15 mouse cellular contexts compared by ENCODE assay signal in genomic region chr7:132419378-132420255, GRCm38 (mm10).
"Had no signal": no experiment of that assay in that cellular context is flagged by ENCODE, and none has a peak within 500 bp of the region (broad histone marks: within the 10 kb centered on the region; RNA-seq: fewer than 3 reads in every experiment).

No protein-coding gene starts in this region.

- DNase-seq: liver, embryonic 13.5 days; liver, postnatal 0 days; lung, embryonic 14.5 days; right cerebral cortex, postnatal 14 days; thymus, adult 2 months; thymus, postnatal 14 days; thymus, postnatal 36 days had no signal

- H3K4me1 ChIP-seq: liver, embryonic 13.5 days; liver, embryonic 15.5 days; midbrain, embryonic 15.5 days; stomach, embryonic 15.5 days had no signal

- H3K27ac ChIP-seq: liver, embryonic 13.5 days; liver, embryonic 15.5 days; macrophage; midbrain, embryonic 13.5 days; midbrain, embryonic 15.5 days; neural tube, embryonic 12.5 days; stomach, embryonic 15.5 days; stomach, postnatal 0 days had no signal

- H3K4me3 ChIP-seq: liver, embryonic 13.5 days; liver, embryonic 15.5 days; megakaryocyte, embryonic 14.5 days; midbrain, embryonic 13.5 days; midbrain, embryonic 15.5 days; neural tube, embryonic 12.5 days; stomach, embryonic 15.5 days had no signal

- H3K27me3 ChIP-seq: liver, embryonic 13.5 days; liver, embryonic 15.5 days; midbrain, embryonic 13.5 days; midbrain, embryonic 15.5 days; neural tube, embryonic 12.5 days; stomach, embryonic 15.5 days had no signal
